Comparison of ENCODE assay signal across 11 mouse cellular contexts in the genomic region with DNA sequence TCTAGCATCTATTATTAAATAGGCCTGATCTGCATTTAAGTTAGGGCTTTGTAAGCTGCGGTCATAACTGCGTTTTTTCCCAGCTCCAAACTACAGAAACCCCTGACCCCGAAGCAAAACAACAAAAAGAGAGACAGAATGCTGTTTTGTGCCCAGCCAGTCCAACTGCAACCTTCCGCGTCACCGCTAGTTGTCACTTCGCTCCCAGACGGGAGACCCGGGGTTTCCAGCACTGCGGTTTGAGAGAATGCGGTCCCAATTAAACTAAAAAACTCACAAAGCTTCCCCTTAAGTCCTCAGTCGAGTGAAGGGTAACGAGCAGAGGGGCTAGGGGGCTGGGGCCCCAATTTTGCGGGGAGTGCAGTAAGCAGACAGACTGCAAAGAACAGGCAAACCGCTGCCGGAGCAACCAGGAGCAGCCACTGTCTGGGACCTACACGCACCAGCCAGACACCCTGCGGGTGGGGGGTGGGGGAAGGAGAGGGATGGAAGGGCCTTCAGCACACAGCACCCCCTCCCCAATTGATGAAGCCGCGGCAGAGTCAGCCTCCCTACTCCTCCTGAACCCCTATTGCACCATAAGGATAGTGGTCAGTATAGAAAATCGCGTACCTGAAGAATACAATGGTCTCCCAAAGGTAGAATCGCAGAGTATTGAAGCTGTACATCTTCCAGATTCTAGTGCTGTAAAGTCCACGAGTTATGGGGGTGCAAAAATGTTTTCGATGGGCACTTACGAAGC. TPM values are rescaled to one million over a fixed set of nuclear protein-coding genes. Genes with fewer than 3 reads are reported as not detected.
DNase-seq lines count a peak whose midpoint lies in the region; ATAC-seq and TF ChIP-seq lines count a peak whose summit lies in the region.
"Had no signal": no experiment of that assay in that cellular context is flagged by ENCODE, and none has a peak within 500 bp of the region (broad histone marks: within the 10 kb centered on the region; RNA-seq: fewer than 3 reads in every experiment).

No protein-coding gene starts in this region.

- no peaks in the 10 kb centered on the region for H3K79me2 ChIP-seq in heart, adult 2 months (replicated peaks; ENCODE audit: control insufficient read depth, insufficient read depth, low read length)

- H3K27me3 ChIP-seq in E14TG2a.4 (ENCODE audit: insufficient read depth, low read length), result peaks cover 60% of the 10 kb centered on the region
- H3K27me3 ChIP-seq in limb, embryonic 12.5 days, result peaks cover 35% of the 10 kb centered on the region
- peaks cover 2% of the 10 kb centered on the region; the same call in 1 of the 2 replicates for H3K27me3 ChIP-seq in heart, adult 2 months (ENCODE audit: control insufficient read depth, insufficient read depth, low read length)

- H3K9ac ChIP-seq in limb, embryonic 12.5 days (replicated peaks), result no peak overlapping the region
- no peak overlapping the region for H3K9ac ChIP-seq in heart, adult 2 months (ENCODE audit: low read depth, low read length)

- H3K9me3 ChIP-seq in E14TG2a.4 (ENCODE audit: low read length), result no peaks in the 10 kb centered on the region
- H3K9me3 ChIP-seq in limb, embryonic 12.5 days, result no peaks in the 10 kb centered on the region
- H3K9me3 ChIP-seq: megakaryocyte, embryonic 14.5 days had no signal

- DNase-seq in cerebellum, adult 9-11 months, result peak; percentile 6
- peak; percentile 9 to 36 for DNase-seq in frontal cortex, postnatal 14 days (ENCODE audit: low spot score in 2 of 2)
- DNase-seq in right cerebral cortex, postnatal 4 days, result peak; percentile 57
- no peak for DNase-seq in adrenal gland, adult 2 months
- no peak for DNase-seq in kidney, adult 8-10 months
- DNase-seq in heart, adult 2 months, result no peak

- H3K36me3 ChIP-seq in E14TG2a.4 (ENCODE audit: insufficient read depth, low read length), result no peaks in the 10 kb centered on the region
- H3K36me3 ChIP-seq in limb, embryonic 12.5 days, result no peaks in the 10 kb centered on the region
- H3K36me3 ChIP-seq in heart, adult 2 months (ENCODE audit: control insufficient read depth, insufficient read depth, low read length), result no peaks in the 10 kb centered on the region

- TF ChIP-seq EP300 in heart, adult 2 months (IDR thresholded peaks at IDR 0.05; ENCODE audit: insufficient read depth, low read depth, low read length), result no peak

- intact Hi-C loops in heart, adult 2 months (cut with DNase I), result no loop called here

- H3K4me1 ChIP-seq in E14TG2a.4 (replicated peaks; ENCODE audit: low read depth, low read length), result peaks cover 16% of the 10 kb centered on the region
- H3K4me1 ChIP-seq in limb, embryonic 12.5 days (replicated peaks), result no peaks in the 10 kb centered on the region
- H3K4me1 ChIP-seq in heart, adult 2 months (ENCODE audit: control insufficient read depth, insufficient read depth, low read length), result no peaks in the 10 kb centered on the region
- H3K4me1 ChIP-seq: megakaryocyte, embryonic 14.5 days had no signal

- H3K27ac ChIP-seq in limb, embryonic 12.5 days, result no peak overlapping the region
- no peak overlapping the region for H3K27ac ChIP-seq in heart, adult 2 months

- no peak for TF ChIP-seq POLR2A in heart, adult 2 months (IDR thresholded peaks at IDR 0.05; ENCODE audit: insufficient read depth, low read depth, low read length)

- H3K4me2 ChIP-seq in limb, embryonic 12.5 days, result no peak overlapping the region

- peak overlapping the region; percentile 75 for H3K4me3 ChIP-seq in E14TG2a.4 (replicated peaks; ENCODE audit: low read length)
- no peak overlapping the region for H3K4me3 ChIP-seq in limb, embryonic 12.5 days (replicated peaks)
- no peak overlapping the region for H3K4me3 ChIP-seq in heart, adult 2 months
- H3K4me3 ChIP-seq: megakaryocyte, embryonic 14.5 days had no signal

- ATAC-seq in limb, embryonic 12.5 days (ENCODE audit: insufficient number of reproducible peaks, insufficient read depth, low FRiP score, low TSS enrichment, low read depth), result peak; percentile 73; the same call in 1 of the 2 replicates

- 7% methylated on average over 26 of the region's 26 CpGs for WGBS in limb, embryonic 12.5 days
- WGBS in heart, adult 2 months, result 7% methylated on average over 26 of the region's 26 CpGs

- TF ChIP-seq CTCF in E14TG2a.4 (conservative IDR thresholded peaks at IDR 0.05; ENCODE audit: low read length), result peak; percentile 42
- TF ChIP-seq CTCF in heart, adult 2 months (IDR thresholded peaks at IDR 0.05), result no peak

RNA-seq across cellular contexts. Expression of gene Glra1, which starts 0.8 kb away (rescaled TPM):
- polyA plus RNA-seq in limb, embryonic 12.5 days (2016; fragmentation: Nextera tagmentation; extraction: Ambion mirVana), result not detected in 2 replicates
- total RNA-seq in adrenal gland, adult 2 months (2021), result not detected
- not detected in 2 replicates for polyA plus RNA-seq in adrenal gland, adult 2 months (2012; rRNA removed)
- total RNA-seq in heart, adult 2 months (2021), result not detected
- polyA plus RNA-seq in heart, adult 2 months (2012; rRNA removed), result not detected in 2 replicates
- total RNA-seq: MEL had no signal
- polyA plus RNA-seq: gonadal fat pad, adult 2 months had no signal

Comparison
In these comparisons a context has a peak if more than half of its experiments do, and no peak if none do; other contexts are left out.
1. DNase-seq: peak in cerebellum, adult 9-11 months (single experiment), frontal cortex, postnatal 14 days (2 of 2) and right cerebral cortex, postnatal 4 days (single experiment); none in adrenal gland, adult 2 months (single experiment), kidney, adult 8-10 months (0 of 2) and heart, adult 2 months (0 of 2).